Mouse (Mus musculus) retina, postnatal 1 day (tissue): ENCODE measurements around the gene Aadac.

Experiments
- DNase-seq: peaks from one replicate; pipeline ENCODE4 v3.0.0-alpha.2; 2012

Gene Aadac

GRCm38 (mm10) chr3:60025417-60025816, at the start of gene Aadac:
Gene Aadac (plus strand): TSS chr3:60025717.
- DNase-seq, result no peak

- DNase-seq, result no peak
Measured at GRCm38 (mm10) chr3:60003622-60004021, 21.9 kb upstream of the Aadac start.

- DNase-seq, result no peak
Measured at GRCm38 (mm10) chr3:60006443-60006842, 19.1 kb upstream of the Aadac start, which contains the start of gene Aadacl2. Gene Aadacl2 (plus strand): TSS chr3:60006743.

GRCm38 (mm10) chr3:60031511-60031910, 6.0 kb downstream of the Aadac start:
- DNase-seq, result no peak

- DNase-seq, result no peak
Measured at GRCm38 (mm10) chr3:60046221-60046913, 20.9 kb downstream of the Aadac start.

- DNase-seq, result no peak
Measured at GRCm38 (mm10) chr3:60053231-60053927, 27.9 kb downstream of the Aadac start.

GRCm38 (mm10) chr3:60053931-60054330, 28.4 kb downstream of the Aadac start:
- no peak for DNase-seq

GRCm38 (mm10) chr3:60056451-60056850, 30.9 kb downstream of the Aadac start:
- DNase-seq, result peak; percentile 20

DNA sequence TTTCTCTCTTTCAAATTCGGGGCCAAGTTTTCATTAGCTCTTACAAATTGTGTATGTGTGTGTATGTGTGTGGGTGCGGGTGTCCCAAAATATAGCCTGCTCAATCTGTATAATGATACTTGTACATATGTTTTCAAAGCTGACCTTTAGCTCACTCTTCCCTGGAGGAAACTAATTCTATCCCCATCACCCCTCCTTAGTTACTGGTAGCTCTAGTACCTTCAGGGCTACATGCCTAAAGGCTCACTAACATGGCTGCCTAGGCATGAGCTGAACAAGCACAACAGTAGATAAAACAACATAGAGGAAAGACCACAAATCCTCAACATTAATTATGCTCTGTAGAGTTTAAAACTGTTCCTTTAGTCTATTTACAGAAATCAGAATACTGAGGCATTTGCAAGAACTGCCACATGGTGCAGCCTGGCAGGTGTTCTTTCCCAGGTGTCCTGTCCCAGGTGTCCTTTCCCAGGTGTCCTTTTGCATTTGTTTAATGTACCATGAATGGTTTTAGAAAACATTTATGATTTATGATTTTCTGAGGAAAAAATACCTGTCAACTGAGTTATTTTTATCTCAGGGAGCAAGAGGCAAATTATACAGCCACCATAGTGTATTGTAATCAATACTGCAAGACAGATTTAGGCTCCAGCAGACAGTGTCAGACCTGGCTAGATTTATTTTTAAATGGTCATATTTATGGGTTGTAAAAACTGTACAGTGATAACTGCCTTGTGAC, 31.7 kb downstream of the Aadac start:
- no peak for DNase-seq

DNA sequence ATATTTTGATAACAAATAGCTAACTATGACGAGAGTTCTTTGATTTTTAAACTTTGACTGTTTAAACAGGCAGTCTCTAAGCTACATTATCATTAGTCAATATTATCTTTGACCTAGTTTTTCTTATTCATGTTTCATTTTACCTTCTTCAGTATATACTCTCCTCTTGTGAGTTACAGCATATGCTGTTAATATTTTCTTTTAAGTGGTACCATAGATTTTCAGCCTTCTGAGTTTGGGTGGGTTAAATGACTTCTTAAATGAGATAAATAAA, 32.2 kb downstream of the Aadac start:
- no peak for DNase-seq

GRCm38 (mm10) chr3:60078883-60079415, 53.4 kb downstream of the Aadac start:
- DNase-seq, result no peak

- no peak for DNase-seq
Measured at GRCm38 (mm10) chr3:60080572-60080971, 55.1 kb downstream of the Aadac start.

- DNase-seq, result peak; percentile 5
Measured at GRCm38 (mm10) chr3:60081648-60082047, 56.1 kb downstream of the Aadac start, which contains the start of gene Sucnr1. Gene Sucnr1 (plus strand): TSS chr3:60081869.

DNA sequence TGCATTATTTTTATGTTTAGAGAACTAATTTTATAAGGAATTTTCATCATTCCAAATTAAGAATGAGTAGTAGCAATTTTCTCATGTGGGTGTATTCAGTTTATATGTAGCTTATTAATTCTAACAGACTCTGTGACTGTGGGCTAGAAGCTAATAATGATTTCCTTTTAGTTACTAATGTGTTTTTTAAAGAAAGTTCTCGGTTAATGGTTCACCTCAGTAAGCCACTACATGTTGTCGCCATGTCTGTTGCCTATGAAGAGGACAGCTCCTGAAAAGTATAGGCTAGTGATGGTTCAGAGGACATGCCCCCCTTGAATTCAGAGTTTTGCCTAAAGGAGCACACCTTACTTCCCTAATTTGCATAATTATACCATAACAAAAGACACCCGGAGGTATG, 57.2 kb downstream of the Aadac start:
- no peak for DNase-seq

DNA sequence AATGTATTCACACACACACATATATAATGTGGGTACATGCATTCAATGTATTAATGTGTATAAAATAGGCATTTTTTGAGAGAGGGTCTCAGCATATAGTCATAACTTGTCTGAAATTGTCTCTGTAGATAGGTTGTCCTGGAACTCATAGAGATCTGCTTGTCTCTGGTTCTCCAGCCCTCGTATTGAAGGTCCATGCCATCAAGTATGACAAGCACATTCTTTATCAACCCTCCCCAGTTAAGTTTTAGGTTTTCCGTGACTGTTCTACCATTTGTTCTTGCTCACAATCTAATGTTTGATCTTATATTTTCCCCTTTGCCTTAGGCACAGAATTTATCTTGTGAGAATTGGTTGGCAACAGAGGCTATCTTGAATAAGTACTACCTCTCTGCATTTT, 60.2 kb downstream of the Aadac start:
- no peak for DNase-seq
